In the genomic region with DNA sequence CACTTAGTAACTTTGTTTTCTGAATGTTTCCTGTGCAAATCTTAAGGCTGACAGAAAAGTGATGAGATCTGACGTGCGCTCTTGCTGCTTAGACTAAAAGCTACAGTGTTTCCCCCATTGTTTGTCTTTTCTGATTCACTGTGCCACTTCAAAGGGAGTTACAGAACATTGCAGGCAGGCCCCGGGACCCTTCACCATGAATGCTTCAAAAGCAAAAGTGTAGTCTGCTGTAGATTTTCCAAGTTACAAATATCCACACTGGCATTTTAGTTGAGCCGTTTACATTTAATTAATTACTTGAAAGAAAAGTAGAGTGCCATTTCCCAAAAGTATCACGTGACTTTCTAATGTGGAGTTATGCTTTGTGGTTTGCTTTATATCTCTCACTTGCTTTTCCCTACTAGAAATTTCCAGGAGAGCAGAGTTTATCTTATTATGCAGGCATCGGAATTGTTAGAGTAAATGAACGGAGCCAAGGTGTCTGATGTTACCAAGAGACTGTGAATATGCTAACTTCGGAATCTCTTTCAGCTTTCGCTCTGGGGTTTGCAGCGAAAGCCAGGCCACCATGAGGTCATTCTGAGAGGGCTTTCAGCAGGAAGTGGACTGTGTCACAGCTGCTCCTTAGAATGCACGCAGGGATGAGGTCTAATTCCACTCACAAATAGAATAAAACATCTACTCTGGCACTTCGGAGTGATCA, we compare ENCODE assay signal across 1 mouse cellular context.
TF ChIP-seq lines count a peak whose summit lies in the region.

No protein-coding gene starts in this region.

TF ChIP-seq in CH12.LX, 34 proteins besides CTCF, POLR2A, EP300 and RAD21 (continued from another document):
- no peak for TF ChIP-seq KAT2A (IDR thresholded peaks at IDR 0.05; ENCODE audit: insufficient replicate concordance, low read length)
- TF ChIP-seq ETS1 (conservative IDR thresholded peaks at IDR 0.05; ENCODE audit: low read depth, low read length): no peak
- no peak for TF ChIP-seq ZNF384 (IDR thresholded peaks at IDR 0.05; ENCODE audit: low read depth, low read length)
